Mouse (Mus musculus) forebrain, postnatal 0 days (tissue): ENCODE measurements around the gene U2af1l4. TPM values are rescaled to one million over a fixed set of nuclear protein-coding genes. Genes with fewer than 3 reads are reported as not detected.

ENCODE experiments used
- ATAC-seq: fragments of 200-750 bp; cut with Nextera tagmentation; 2 replicates; pipeline ENCODE4 v1.8.0; 2017; ENCODE audit warnings: mild to moderate bottlenecking, moderate library complexity
- DNase-seq: peaks from one replicate; pipeline ENCODE4 v3.0.0-alpha.2; 2015
- H3K27ac ChIP-seq: fragments of 300-500 bp; sonication (generic); 2 replicates; pipeline ENCODE4 v1.5.1; 2014; ENCODE audit warnings: low read depth, mild to moderate bottlenecking, antibody characterized with exemption, low read length, moderate library complexity, mixed read lengths
- H3K27me3 ChIP-seq: fragments of 300-500 bp; sonication (generic); 2 replicates; pipeline ENCODE4 v1.6.1; 2014; ENCODE audit warnings: mild to moderate bottlenecking, low read length, mixed read lengths; ENCODE audit not compliant: insufficient read depth
- H3K36me3 ChIP-seq: fragments of 300-500 bp; sonication (generic); 2 replicates; pipeline ENCODE4 v1.6.1; 2014; ENCODE audit warnings: mild to moderate bottlenecking, moderate library complexity; ENCODE audit not compliant: insufficient read depth
- H3K4me1 ChIP-seq: fragments of 300-500 bp; sonication (generic); 2 replicates; pipeline ENCODE4 v1.6.1; 2014; ENCODE audit warnings: antibody characterized with exemption; ENCODE audit not compliant: insufficient read depth
- H3K4me2 ChIP-seq: fragments of 300-500 bp; sonication (generic); 2 replicates; pipeline ENCODE4 v1.6.1; 2014; ENCODE audit warnings: low read depth, mild to moderate bottlenecking, moderate library complexity
- H3K4me3 ChIP-seq: fragments of 300-500 bp; sonication (generic); 2 replicates; pipeline ENCODE4 v1.5.1; 2014; ENCODE audit warnings: low read depth, low read length, mixed read lengths
- H3K9ac ChIP-seq: fragments of 300-500 bp; sonication (generic); 2 replicates; pipeline ENCODE4 v1.6.1; 2014; ENCODE audit warnings: mild to moderate bottlenecking
- H3K9me3 ChIP-seq: fragments of 300-500 bp; sonication (generic); 2 replicates; pipeline ENCODE4 v1.6.1; 2016; ENCODE audit warnings: low read length
- CTCF ChIP-seq: sonication (generic); IDR thresholded peaks from 2 replicates; pipeline ENCODE4 v1.5.1; 2016; ENCODE audit warnings: antibody characterized with exemption, control low read depth, low read depth
- WGBS: fragments of 180-500 bp; shearing (Covaris S2); extraction: QIAGEN DNeasy Blood & Tissue Kit; methylation state at CpG from one replicate; pipeline ENCODE4 v1.1.7; 2014; 5-methylcytosine and 5-hydroxymethylcytosine counted together
- polyA plus RNA-seq: library from polyadenylated mRNA; unstranded; fragments of >200 nt; fragmentation: Nextera tagmentation; extraction: Ambion mirVana; gene quantifications from 2 replicates; pipeline ENCODE4 v1.2.1, GENCODE M21; 2015
- total RNA-seq: library from RNA; depleted of rRNA; stranded (reverse); fragments of >200 nt; gene quantifications from 2 replicates; pipeline ENCODE4 v1.2.3, GENCODE M21; 2014

U2af1l4 gene
- total and polyA plus RNA-seq, 2 experiments from 2014 or later = 48.8 to 117 TPM

- H3K4me2 ChIP-seq = peak overlapping the region; percentile 85
- no peaks in the 10 kb centered on the region for H3K27me3 ChIP-seq
- H3K36me3 ChIP-seq = peaks cover 27% of the 10 kb centered on the region
- TF ChIP-seq CTCF = no peak
- DNase-seq = no peak
- ATAC-seq = no peak
- no peaks in the 10 kb centered on the region for H3K9me3 ChIP-seq
- H3K4me3 ChIP-seq = peak overlapping the region; percentile 62
- peak overlapping the region; percentile 64 for H3K9ac ChIP-seq
- 16% methylated on average over 12 of the region's 12 CpGs for WGBS
- peak overlapping the region; percentile 29; the same call in 1 of the 2 replicates for H3K27ac ChIP-seq
- peaks cover 11% of the 10 kb centered on the region for H3K4me1 ChIP-seq
Observed at GRCm38 (mm10) chr7:30558656-30559442, 4.3 kb upstream of the U2af1l4 start.

- peak within 1 kb of the TSS; percentile 64 for H3K9ac ChIP-seq
- H3K9me3 ChIP-seq = no peaks in the 10 kb centered on the region
- H3K4me1 ChIP-seq = peaks cover 11% of the 10 kb centered on the region
- H3K4me3 ChIP-seq = peak within 1 kb of the TSS; percentile 62
- peak; percentile 99 for DNase-seq
- peak within 1 kb of the TSS; percentile 85 for H3K4me2 ChIP-seq
- WGBS = 0% methylated on average over 20 of the region's 20 CpGs
- H3K27ac ChIP-seq = peak within 1 kb of the TSS; percentile 29; the same call in 1 of the 2 replicates
- H3K27me3 ChIP-seq = no peaks in the 10 kb centered on the region
- peaks cover 27% of the 10 kb centered on the region for H3K36me3 ChIP-seq
- TF ChIP-seq CTCF = no peak
- ATAC-seq = peak; percentile 92
Observed at GRCm38 (mm10) chr7:30559443-30559954, 3.6 kb upstream of the U2af1l4 start, which contains the start of gene Lin37. Lin37 (minus strand) TSS chr7:30559838.

- TF ChIP-seq CTCF = no peak
- H3K4me2 ChIP-seq = no peak overlapping the region; the same call in 1 of the 2 replicates
- H3K9me3 ChIP-seq = no peaks in the 10 kb centered on the region
- DNase-seq (no peak), ATAC-seq (no peak)
- H3K27me3 ChIP-seq = no peaks in the 10 kb centered on the region
- no peak overlapping the region for H3K27ac ChIP-seq
- H3K36me3 ChIP-seq = peaks cover 22% of the 10 kb centered on the region
- H3K4me3 ChIP-seq = no peak overlapping the region
- WGBS = 73% methylated on average over 2 of the region's 2 CpGs
- peaks cover 11% of the 10 kb centered on the region for H3K4me1 ChIP-seq
- no peak overlapping the region for H3K9ac ChIP-seq
Observed at GRCm38 (mm10) chr7:30560296-30560695, 2.8 kb upstream of the U2af1l4 start.

- Histone ChIP-seq H3K27ac (peak overlapping the region; percentile 91; the same call in 1 of the 2 replicates), H3K27me3 (no peaks in the 10 kb centered on the region), H3K4me3 (peak overlapping the region; percentile 83), H3K36me3 (peaks cover 19% of the 10 kb centered on the region), H3K4me1 (peaks cover 11% of the 10 kb centered on the region), H3K9ac (peak overlapping the region; percentile 43), H3K4me2 (peak overlapping the region; percentile 83), H3K9me3 (no peaks in the 10 kb centered on the region)
- 2% methylated on average over 27 of the region's 27 CpGs for WGBS
- no peak for ATAC-seq
- DNase-seq = no peak
- TF ChIP-seq CTCF = no peak
Observed at GRCm38 (mm10) chr7:30562526-30563116, 480 bp upstream of the U2af1l4 start.

- H3K36me3 ChIP-seq = peaks cover 30% of the 10 kb centered on the region
- peak overlapping the region; percentile 83 for H3K4me3 ChIP-seq
- DNase-seq = no peak
- peak overlapping the region; percentile 83 for H3K9ac ChIP-seq
- peak overlapping the region; percentile 91 for H3K27ac ChIP-seq
- peaks cover 4% of the 10 kb centered on the region for H3K4me1 ChIP-seq
- peak overlapping the region; percentile 83 for H3K4me2 ChIP-seq
- ATAC-seq = no peak
- no peak for TF ChIP-seq CTCF
- no peaks in the 10 kb centered on the region for H3K27me3 ChIP-seq
- WGBS = 27% methylated on average over 6 of the region's 6 CpGs
- no peaks in the 10 kb centered on the region for H3K9me3 ChIP-seq
Observed at GRCm38 (mm10) chr7:30563906-30564280, 792 bp downstream of the U2af1l4 start.

GRCm38 (mm10) chr7:30564970-30565571, 2.0 kb downstream of the U2af1l4 start, which contains the start of gene Igflr1:
Igflr1 (plus strand) TSS chr7:30565427.
- Histone ChIP-seq H3K27ac (no peak within 1 kb of the TSS), H3K9me3 (no peaks in the 10 kb centered on the region), H3K9ac (no peak within 1 kb of the TSS), H3K4me2 (peak within 1 kb of the TSS; percentile 83; the same call in 1 of the 2 replicates), H3K36me3 (peaks cover 41% of the 10 kb centered on the region), H3K4me1 (no peaks in the 10 kb centered on the region; the same call in 1 of the 2 replicates), H3K27me3 (no peaks in the 10 kb centered on the region), H3K4me3 (no peak within 1 kb of the TSS)
- no peak for ATAC-seq
- TF ChIP-seq CTCF = no peak
- no peak for DNase-seq
- WGBS = 97% methylated on average over 12 of the region's 12 CpGs
